Mouse (Mus musculus): Measurements from ENCODE around the gene Gpr183. TPM values are rescaled to one million over a fixed set of nuclear protein-coding genes. Genes with fewer than 3 reads are reported as not detected.

Gpr183 gene
- under 1 TPM; 0.36 to 0.46 TPM for total RNA-seq (2021)
- long read RNA-seq, experiment 1, partial matches to known transcripts, result 0 of 1 reads
- long read RNA-seq, experiment 1, other reads (novel, unspliced or antisense), result 0 of 1 reads
- long read RNA-seq, experiment 2, result 0 reads

DNA sequence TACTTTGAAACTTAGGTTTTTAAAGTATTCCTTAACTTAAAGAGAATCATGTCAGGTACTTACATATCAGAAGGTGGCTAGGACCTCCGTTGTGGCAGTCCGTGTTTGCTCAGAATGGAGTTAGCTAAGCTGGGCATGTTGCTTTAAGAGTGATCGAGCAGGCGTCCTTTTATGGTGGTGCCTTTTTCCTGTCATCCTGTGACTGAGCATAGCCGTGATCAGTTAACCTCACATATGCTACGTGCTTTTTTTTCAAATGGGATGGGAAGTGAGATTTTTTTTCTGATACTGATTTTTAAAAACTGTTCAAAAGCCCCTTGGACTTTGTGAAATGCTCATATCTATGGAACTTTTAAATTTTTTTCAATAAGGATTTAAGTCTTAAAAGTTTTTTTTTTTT, at the start of gene Gpr183:
Gene Gpr183, minus strand, starts transcription at position 206 of the 400 bp plus-strand sequence.
- no peak for DNase-seq

DNA sequence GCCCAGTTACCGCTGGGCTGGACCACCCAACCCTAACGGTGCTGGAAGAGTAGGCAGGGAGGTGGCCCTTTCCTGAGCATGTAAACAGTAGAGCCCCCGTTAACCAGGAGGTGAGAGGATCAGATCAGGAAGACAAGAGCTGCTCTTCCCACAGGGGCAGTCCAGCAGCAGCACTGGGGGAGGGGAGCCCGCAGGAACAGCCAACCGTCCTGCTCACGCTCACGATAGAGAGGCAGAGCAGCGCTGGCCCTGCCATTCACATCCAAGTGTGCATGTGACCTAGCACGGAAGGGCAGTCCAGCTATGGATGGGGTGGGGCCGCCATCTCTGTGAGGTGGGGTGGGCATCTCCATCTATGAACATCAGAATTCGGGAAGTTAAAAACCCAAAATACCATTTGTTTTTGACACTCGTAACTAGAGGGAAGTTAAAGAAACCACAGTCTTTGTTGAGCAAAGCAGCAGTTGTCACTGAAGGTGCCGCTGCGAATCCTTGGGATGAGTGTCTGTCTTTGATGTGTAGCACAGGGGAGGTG, 48.5 kb upstream of the Gpr183 start:
- DNase-seq, result peak; percentile 12 to 39

DNA sequence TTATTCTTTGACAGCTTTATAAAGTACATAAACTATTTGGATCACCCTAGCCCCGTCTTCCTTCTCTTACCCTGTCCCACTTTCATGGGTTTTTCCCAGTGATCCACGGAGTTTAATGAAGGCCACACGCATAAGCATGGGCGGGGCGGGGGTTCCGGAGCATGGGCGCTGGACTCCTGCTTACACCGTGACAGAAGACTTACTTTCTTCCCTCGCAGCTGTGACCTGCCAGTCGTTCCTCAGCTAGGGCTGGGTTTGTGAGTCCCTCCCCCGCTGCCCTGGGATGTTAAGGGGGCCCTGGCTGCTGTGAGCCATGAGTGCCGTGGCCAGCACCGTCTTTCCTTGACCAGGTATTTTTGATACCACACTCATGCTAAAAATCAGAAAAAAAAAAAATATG, 47.8 kb upstream of the Gpr183 start:
- no peak for DNase-seq

DNA sequence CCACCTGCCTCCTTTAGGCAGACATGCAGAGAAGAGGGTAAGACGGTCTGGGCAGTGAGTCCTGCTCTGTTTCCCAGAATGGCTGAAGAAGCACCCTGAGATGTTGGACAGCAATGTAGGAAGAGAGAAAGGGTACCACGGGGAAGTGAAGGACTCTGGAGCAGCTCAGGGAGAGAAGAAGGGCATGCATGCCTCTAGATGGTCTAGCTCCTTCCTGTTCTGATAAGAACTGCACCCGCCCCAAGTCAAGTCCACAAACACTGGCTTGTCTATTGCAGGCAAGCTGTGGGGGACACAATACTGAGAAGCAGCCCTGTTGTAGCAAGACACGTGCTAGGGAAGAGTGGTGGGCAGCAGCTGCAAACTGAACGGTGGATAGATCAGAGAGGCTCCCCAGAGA, 47.2 kb upstream of the Gpr183 start:
- no peak for DNase-seq

DNA sequence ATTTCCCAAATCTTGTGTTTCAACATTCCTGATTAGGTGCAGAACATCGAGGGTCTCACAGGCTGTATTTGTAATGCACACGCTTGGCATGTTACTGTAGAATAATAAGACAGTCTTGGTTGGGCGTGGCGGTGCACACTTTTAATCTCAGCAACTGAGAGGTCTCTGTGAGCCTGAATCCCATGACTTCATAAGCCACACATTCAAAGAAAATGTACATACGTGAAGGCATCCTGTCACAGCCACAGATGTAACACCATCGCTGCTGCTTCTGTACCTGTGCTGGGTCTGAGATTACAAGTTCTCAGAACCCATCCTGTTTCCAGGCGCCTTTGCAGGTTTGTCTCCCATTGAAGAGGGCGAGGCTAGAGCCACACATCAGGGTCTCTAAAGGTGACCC, 46.8 kb upstream of the Gpr183 start:
- DNase-seq, result no peak

DNA sequence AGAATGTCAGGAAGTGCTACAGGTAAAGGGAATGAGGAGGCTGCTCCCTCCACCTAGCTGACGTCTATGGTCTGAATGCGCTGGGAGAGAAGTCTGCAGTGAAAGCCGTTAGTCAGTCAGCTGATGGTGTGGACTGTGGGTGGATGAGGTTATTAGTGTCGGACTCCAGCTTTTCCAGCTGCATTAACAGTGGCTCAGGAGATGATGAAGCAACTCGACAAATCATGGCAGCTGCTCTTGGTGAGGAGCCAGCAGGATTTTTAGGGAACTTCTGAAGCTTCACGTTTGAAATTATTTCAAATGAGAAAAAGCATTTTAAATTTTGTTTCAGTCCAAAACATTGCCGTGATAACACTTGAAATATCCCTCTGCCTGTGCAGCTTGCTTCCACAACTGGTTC, 45.3 kb upstream of the Gpr183 start:
- DNase-seq, result no peak

DNA sequence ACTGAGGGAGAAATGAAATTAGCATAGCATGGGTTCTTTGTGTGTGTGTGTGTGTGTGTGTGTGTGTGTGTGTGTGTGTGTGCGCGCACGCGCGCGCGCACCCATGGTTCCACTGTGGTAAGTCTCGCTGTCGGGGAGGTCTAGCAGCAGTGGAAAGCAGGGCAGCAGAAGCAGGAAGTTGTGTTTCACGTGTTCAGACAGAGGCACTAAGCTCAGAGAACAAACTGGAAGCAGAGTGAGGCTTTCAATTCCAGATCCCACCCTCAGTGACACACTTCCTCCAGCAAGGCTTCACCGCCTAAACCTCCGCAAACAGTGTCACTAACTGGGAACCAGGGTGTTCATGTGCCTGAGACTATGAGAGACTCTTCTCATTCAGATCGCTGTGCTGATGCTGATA, 44.5 kb upstream of the Gpr183 start:
- peak in 1 of 2 experiments; percentile 18 for DNase-seq

DNA sequence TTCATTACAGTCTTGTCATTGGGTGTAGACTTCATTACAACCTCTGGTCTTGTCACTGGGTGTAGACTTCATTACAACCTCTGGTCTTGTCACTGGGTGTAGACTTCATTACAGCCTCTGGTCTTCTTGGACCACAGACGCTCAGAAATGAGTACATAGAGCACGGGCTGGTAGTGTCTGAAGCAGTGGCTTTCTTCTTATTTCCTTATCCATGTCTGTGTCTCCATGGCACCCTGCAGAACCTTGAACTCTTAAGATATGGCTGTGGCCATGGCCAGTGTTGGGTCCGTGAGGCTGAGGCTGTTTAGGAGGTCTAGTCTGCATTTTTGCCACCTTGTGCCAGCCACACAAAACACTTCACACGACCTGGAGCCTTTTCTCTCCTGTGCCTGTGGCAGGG, 43.3 kb upstream of the Gpr183 start:
- DNase-seq, result no peak

DNA sequence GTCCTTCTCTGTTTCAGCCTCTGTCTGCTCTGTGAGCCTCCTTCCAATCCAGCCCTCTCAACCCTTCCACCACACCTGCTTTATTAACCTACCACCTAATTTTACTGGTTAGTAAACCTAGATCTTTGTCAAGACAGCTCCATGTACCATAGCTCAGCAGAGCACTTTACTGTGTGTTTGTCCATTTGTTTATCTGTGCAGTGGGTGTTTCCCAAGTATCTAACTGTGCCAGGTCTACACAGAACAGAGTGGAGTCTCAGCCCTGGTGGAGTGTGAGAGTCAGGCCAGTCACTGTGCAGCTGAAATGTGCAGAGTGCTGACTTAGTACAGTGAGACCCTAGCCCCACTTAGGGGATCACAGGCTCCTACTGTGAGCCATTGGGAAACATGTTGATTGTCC, 38.8 kb upstream of the Gpr183 start:
- no peak for DNase-seq

DNA sequence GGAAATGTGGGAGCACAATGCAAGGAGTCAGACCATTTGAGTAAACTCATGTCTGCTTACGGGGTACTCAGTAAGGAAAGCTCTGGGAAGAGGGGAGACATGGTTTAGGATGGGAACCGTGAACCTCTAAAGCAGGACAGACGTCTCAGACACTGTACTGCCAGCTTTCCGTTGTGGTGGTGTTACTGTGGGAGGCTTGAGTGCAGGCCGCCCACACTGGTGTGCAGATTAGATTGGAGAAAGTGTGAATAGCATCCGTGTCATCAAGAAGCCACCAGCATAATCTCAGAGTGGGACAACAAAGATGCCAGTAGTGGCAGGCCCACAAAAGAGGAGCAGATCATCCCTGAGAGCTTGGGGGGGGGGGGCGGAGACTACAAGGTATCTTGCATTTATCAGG, 37.2 kb upstream of the Gpr183 start:
- no peak for DNase-seq

DNA sequence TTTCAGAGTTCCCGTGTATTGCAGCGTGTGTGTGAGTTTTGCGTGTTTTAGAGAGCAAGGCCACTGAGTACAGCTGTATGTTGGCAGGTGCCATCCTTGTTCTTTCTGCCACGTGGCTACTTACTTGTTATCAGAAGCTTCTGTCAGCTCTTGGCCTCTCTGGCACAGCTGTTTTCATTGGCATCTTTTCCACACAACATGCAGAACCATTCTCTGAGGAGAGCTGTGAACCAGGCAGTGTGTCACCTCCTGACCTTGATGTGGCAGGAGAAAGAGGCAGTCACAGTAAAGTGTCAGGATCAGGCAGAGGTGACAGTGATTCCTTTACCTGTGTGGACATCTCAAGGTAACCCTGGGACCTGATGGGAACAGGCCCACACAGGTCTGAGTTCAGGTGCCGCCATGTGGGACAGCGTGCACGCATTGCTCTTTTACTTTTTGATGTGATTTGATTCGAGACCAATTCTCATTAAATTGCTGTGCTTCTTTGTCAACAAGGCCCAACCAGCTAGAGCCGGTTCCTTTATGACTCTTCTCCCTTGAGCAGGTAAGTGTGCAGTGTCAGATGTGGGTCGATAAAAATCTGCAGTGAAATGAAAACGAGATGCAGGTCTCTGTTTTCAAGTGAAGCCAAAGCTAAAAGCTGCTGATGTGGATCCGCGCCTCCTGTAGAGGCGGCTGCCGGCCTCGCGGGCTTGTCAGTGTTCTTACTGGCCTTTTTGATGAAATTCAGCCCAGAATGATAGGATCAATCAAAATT, 35.5 kb upstream of the Gpr183 start:
- DNase-seq, result no peak

DNA sequence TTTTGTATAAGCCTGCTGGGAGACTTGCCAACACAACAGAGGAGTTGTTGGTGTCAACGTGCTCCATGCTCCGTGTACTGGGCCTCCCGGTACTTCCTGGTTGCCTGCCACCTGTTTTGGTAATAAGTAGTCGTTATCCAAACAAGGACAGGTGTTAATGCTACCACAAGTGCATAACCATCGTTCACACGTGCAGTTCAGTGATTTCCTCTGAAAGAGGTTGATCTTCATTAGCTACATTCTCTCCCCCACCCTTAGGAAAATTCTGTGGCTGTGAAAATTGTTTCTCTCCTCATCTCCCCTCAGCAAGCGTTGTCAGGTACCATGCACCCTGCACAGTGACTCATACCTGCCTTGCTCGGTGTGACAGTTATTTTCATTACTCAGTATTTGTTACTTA, 34.5 kb upstream of the Gpr183 start:
- no peak for DNase-seq

DNA sequence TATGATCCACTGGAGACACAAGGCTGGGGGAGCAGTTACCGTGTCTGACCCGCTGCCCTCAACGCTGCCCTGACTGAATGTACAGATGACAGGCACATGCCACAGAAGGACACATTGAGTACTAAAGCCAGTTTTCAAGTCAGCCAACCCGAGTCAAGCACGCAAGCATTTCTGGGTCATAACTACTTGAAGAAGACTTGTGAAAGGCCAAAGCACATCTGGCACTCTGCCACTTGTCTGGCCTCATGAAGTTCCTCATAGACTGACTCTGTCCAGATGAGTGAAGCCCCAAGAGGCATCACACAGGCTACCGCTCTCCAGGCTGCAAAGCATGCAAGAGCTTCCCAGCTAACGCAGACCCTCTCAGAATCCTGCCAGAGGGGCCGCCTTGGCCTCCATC, 31.8 kb upstream of the Gpr183 start:
- peak; percentile 49 to 66 for DNase-seq

DNA sequence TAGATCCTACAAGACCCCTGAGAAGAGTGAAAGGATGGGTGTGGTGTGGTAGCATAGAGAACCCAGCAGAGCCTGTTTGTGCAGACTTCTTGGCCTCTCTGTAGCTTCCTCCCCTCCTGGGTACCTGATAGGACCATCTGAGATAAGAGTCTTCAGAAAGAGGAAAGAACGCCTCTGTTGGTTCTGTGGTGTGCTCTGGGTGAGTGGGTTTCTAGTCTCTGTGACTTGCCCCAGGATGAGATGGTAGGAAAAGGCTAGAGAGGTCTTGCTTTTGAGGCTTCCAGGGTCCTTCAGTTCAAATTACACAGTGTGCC, 30.5 kb upstream of the Gpr183 start:
- DNase-seq, result no peak

DNA sequence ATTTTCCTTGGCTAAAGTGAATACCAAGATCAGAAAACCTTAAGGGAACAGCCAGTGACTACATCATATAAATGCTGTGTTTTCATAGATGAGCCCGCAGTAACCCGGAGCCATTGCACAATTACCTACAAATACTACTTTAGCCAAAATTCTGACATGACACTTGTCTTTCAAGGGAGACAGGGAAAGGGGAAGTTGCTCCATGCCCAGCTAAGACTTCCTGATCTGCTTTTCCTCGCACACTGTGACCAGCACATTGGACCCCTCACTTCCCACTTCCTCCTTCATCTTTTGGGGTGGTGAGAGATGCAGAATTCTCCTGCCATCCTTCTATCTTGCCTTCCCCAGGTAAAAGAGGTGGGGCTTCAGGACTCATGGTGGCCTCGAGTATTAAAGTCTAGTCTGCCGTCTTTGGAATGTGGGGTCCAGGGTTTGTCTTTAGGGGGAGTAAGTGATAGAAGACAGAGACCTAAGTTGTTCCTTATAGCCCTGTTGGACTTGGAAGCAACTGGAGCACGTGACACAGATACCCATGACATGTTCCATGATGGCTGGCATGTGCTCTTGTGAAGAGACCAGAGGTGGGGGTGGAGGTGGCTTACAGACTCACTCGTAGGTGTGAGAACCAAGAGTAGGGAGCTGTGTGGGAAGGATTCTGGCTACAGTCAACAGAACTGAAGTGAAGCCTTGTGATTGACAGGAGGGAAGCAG, 30.0 kb upstream of the Gpr183 start:
- no peak for DNase-seq

DNA sequence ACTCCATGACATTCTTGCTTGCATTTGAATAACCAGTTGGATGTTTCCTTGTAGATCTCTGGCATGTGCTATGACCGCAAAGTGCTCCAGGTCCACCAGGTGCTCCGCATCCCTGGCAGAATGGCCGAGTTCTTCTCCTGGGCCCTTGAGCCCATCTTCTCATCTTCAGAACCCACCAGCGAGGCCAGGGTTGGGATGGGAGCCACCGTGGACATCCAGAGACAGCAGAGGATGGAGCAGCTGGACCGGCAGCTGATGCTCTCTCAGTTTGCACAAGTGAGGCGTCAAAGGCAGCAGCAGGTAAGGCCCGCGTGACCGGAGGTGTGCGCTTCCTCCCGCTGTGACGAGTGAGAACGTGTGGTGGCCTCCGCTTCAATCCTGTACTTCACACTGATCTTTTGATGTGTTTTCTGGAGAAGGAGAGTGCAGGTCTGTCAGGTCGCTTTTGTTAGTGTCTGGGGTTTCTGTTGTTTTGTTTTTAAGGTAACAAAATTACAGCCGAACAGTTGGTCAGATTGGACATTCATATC, 29.2 kb upstream of the Gpr183 start:
- DNase-seq, result no peak

DNA sequence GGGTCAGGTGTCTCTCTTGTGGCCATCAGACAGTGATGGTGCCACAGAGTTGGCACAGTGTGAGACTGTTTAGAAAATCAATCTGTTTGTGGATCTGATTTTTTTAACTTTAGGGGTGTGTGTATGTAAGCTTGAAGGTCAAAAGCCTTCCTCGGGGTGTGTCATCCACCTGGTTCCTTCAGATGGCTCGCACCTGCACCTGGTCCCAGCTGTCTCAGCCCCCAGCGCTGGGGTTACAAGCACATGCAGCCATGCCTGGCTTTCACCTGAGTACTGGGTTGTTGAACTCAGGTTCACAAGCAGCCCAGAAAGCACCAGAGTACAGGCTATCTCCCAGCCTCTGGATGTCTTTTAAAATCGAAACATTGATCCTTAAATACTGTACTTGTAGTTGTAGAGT, 28.6 kb upstream of the Gpr183 start:
- no peak for DNase-seq

DNA sequence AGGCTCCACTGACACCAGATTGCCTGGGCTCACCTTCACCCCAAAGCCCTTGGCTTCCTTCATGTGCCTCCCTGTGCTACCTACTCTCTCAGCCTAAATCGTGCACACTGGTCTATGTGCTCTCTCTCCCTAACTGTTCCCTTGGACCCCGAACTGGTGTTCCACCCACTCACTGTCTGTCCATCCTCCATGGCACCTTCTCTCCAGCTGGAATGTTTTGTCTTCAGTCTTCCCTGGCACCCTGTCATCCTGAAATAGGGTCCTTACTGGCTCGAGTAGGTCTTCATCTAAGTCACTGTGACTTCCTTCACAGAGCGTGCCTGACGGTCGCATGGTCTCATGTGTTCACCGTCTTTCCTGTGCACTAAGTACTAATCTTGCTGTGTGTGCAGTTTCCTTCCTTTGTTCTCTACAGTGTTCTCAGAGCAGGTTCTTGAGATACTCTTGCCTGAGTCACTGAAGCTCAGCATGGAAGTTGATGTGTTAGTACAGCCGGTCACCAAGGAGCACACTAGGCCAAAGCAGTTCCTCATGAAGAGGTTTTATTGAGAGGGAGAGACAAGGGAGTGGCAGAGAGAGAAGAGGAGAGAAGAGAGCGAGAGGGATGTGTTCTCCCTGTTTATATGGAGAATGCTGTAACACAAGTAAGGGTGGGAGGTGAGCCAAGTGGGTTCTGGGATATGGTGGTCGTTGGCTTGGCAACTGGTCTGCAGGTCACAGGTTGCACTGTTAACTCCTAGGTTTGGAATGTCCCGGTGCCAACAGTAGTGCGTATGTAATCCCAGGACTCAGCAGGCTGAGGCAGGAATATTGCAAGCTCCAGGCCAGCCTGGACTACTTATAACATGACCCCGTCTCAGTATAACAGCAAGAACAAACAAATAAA, 27.6 kb upstream of the Gpr183 start:
- DNase-seq, result no peak

DNA sequence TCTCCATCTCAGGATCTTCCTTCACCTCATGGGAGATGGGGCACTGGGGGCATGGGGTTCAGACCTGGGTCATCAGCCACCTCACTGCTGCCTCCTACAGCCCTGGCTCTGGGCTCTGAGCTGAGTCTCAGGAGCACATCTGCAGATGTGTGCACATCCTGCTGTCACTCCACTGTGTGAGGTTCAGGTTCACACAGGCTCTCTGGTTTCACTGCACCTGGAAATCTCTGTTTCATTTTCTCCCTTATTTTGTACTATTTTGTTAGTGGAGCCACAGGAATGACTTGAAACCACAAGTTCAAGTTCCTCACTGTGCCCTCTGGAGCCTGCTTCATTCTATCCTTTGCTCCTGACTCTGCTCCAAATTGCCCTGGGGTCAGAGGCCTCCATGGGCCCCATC, 26.9 kb upstream of the Gpr183 start:
- no peak for DNase-seq

DNA sequence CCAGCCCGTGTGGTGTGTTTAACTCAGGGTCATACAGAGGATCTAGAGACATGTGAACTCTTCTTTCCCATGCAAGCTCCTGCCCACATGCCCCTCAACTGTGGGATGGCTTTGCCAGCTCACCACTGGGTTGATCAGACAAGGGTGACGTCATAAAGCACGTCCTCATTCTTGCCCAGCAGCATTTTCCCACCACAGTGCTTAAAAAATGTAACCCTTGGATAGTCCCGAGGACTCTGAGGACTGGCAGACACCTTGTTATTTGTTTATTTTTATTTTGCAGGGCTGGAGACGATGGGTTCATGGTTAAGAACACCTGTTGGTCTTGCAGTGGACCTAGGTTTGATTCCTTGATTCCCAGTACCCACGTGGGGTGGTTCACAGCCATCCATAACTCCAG, 25.9 kb upstream of the Gpr183 start:
- no peak for DNase-seq

DNA sequence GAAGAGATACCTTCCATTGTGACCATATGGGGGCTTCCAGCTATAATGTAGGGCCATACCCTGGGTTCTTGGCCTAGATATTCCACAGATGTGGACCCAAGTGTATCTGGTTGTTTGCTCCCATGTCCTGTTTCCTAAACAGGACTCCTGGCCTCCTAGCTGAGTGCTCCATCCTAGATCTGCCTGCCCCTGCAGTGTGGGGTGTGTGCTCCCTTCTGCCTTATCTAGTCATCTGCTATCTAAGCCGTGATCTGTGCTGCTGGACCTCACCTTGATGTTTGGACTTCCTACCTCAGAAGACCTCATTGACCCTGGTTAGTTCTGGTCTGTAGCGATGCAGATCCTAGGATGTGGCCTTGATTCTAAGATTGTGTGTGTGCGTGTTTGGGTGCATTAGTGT, 24.9 kb upstream of the Gpr183 start:
- no peak for DNase-seq

DNA sequence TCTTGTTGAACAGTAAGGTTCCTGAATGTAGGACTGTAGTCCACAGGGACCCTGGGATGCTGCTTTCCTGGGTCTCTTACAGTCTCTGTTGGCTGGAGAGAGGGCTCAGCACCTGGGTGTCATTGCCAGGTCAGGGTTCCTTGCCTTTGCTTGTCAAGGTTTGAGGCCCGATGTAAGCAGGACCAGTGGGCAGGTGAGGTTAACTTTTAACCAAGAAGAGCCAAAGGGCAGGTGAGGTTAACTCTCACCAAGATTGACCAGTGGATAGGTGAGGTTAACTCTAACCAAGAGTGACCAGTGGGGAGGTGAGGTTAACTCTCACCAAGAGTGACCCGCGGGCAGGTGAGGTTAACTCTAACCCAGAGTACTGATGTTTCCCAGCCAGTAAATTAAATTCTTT, 24.3 kb upstream of the Gpr183 start:
- no peak for DNase-seq
